Mouse (Mus musculus) left cerebral cortex, adult 8-10 months (tissue): ENCODE data around the gene Sipa1l2. TPM values are rescaled to one million over a fixed set of nuclear protein-coding genes. Genes with fewer than 3 reads are reported as not detected.

Source experiments
- DNase-seq, 2 experiments: peaks; one replicate each; pipeline ENCODE4 v3.0.0; 2022; ENCODE audit warnings: low spot score in 2 of 2
- total RNA-seq, 4 experiments: library from RNA; stranded (reverse); gene quantifications; 2 replicates each; pipeline ENCODE4 v1.2.4; 2022

Sipa1l2 gene
- total RNA-seq = 10 to 100 TPM; 37.1 to 40.6 (median 38.6) TPM

- DNase-seq = peak; percentile 86 to 91
Observed at GRCm38 (mm10) chr8:125569533-125570365, at the start of gene Sipa1l2. Sipa1l2 (minus strand) TSS chr8:125569808.

- no peak for DNase-seq
Observed at GRCm38 (mm10) chr8:125618543-125619335, 49.1 kb upstream of the Sipa1l2 start.

DNA sequence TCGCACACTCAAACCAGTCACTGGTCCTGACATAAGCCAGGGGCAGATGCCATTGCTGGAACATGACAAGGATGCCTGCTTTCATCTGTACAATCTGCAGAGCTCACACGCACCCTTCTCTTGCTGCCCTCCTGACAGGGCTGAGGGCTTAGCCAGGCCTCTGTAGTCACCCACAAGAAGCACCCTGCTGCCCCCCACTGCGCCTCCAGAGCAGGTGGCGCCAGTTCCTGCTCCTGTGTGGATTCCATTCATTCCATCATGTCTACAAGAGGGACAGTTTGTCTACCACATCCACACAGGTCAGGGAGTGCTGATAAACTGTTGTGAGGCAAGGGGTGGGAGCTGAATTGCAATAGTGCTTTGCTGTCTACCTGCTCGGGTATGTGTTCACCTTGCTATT lies 47.3 kb upstream of the Sipa1l2 start:
- no peak for DNase-seq

DNA sequence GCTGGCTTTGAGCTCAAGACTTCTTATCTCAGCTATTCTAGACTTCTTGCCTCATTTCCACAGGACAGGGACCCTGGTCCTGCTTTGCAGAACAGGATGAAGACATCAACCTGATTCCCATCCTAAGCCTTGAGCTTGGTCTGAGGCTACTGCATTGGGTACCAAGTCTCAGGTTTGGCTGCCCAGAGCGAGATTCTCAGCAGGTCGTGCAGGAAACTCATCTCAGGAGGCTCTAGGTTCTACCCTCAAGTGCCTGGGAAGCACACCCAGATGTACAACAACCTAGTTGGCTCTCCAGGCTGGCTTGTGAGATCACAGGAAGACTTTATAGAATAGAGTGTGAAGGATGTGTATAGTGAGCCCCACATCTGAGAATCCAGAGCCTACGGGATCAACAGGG lies 46.4 kb upstream of the Sipa1l2 start:
- no peak for DNase-seq

GRCm38 (mm10) chr8:125613552-125613951 lies 43.9 kb upstream of the Sipa1l2 start:
- DNase-seq = no peak

GRCm38 (mm10) chr8:125611799-125612560 lies 42.4 kb upstream of the Sipa1l2 start:
- DNase-seq = no peak

DNA sequence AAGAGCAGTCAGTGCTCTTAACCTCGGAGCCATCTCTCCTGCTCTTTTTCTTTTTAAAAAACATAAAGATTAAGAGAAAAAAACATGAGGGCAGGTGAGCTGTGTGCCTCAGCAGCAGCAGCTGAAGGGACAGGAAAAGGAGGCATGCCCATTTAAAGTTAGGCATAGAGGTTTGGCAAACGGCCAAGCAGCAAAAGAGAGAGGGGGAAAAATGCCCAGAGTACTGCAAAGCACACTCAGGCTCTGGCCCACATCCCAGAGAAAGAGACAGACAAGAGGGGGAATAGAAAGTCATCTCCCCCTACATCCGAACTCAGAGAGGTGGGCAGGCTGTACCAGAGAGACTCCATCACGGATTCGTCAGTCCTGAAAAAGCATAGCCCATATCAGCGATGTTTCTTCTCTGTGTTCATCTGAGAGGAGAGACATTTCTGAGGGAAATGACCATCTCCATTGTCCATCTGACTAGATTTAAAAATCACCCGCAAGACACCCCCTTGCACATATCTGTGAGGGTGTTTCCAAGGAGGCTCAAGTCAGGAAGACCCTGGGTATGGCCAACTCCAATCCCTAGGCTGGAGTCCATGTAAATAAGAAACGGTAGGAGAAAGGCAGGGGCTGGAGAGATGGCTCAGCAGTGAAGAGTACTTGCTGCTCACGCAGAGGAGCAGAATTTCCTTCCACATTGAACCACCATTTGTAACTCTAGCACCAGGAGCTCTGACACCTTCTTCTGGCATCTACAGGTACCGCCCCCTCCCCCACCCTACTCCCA lies 41.6 kb upstream of the Sipa1l2 start:
- DNase-seq = no peak

- no peak for DNase-seq
Observed at GRCm38 (mm10) chr8:125609737-125610136, 40.1 kb upstream of the Sipa1l2 start.

DNA sequence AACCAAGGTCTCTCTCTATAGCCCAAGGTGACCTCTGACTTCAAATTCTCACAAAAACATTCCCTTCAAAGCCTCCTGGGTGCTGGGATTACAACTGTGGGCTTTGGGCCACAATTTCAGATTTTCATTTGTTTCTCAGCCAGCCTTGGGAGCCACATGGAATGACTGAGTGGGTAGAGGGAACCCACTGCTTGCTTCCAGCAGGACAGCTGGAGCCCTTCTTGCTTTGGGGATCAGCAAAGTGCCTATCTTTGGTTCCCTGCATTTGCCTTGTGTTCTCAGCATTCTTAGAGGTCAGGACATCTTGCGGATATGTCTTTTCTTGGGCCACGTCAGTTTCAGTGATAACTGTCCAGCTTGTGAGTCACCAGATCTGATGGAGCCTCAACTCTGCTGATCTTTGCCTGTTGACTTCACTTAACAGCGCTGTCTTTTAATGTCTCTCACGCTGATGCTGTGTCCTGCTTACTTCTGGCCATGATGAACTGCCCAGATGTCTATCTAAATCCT lies 38.2 kb upstream of the Sipa1l2 start:
- no peak for DNase-seq

- DNase-seq = no peak
Observed at GRCm38 (mm10) chr8:125606937-125607336, 37.3 kb upstream of the Sipa1l2 start.

DNA sequence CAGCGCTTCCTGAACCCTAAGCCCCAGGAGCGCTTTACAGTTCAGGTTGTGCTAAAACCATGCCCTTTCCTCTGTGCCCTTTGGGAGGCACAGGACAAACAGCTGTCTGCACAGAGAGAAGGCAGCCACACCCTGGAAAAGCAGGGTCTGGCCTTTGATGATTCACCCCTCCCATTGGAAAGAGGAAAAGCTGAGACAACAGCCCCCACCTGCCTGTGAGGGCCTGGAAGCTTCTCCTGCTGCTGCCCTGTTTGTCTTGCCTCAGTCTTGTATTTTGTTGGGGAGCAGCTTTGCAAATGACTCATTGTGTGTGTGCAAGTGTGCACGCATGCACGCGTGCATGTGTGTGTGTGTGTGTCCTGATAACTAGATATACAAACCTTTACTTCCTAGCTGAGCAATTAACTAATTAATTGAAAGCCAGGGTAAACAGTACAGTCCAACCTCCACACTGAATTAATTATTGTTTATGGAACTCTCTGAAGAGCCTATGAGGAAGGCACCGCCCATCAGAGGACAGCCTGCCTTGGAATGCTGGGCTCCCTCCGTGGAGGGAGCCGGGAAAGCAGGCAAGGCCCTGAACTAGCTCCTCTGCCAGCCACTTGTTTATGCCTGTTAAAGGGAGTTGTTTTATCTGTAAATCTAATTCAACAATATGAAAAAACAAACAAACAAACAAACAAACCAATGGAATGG lies 35.4 kb upstream of the Sipa1l2 start:
- DNase-seq = no peak

DNA sequence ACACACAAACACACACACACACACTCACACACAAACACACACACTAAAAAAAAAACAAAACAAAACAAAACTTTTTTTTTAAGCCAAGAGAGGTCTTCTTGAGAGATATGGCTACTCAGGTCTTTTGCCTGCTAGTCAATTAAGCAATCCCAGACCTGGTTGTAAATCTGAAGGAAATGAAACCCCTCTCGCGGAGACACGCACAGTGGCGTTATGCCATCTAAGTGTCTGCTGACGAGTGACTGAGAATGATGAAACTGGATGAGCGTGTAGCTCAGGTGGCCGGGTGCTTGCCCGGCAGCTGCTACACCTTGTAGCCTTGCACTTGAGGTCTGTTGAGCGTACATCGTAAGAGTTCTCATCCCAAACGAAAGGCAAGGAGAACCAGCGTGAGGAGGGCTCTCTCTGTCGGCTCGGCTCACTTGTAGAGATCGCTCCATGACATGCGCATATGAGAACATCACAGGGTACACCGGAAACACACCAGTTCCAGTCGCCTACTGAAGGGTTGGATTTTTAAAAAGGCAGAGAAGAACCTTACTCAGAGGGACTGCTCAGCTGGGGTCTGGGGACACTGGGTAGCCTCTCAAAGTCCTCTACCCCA lies 34.7 kb upstream of the Sipa1l2 start:
- no peak for DNase-seq

GRCm38 (mm10) chr8:125603312-125603840 lies 33.8 kb upstream of the Sipa1l2 start:
- no peak for DNase-seq

DNA sequence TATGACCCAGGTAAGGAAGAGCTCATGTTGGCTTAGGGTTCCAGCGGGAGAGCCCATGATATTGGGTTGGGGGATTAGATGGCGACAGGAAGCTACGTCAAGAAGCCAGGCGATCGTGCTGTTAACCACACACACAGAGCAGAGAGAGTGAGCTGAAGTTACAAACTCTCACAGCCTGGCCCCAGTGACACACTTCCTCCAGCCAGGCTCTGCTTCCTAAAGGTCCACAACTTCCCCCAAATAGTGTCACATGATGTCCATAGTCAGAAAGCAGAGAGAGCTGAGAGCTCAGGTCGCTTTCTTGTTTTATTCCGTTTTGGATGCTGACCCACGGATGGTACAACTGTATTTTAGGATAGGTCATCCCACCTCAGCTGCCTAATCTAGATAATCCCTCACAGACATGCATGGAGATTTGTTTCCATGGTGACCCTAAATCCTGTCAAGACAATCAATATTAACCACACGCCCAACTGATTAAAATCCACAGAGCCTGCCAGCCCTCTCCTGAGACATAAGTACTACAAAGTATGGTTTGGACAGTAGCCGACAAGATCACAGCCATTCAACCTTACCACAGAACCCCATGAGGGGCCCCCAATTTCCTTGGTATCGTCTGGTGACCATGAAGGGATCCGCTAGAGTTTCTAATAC lies 30.6 kb upstream of the Sipa1l2 start:
- no peak for DNase-seq

DNA sequence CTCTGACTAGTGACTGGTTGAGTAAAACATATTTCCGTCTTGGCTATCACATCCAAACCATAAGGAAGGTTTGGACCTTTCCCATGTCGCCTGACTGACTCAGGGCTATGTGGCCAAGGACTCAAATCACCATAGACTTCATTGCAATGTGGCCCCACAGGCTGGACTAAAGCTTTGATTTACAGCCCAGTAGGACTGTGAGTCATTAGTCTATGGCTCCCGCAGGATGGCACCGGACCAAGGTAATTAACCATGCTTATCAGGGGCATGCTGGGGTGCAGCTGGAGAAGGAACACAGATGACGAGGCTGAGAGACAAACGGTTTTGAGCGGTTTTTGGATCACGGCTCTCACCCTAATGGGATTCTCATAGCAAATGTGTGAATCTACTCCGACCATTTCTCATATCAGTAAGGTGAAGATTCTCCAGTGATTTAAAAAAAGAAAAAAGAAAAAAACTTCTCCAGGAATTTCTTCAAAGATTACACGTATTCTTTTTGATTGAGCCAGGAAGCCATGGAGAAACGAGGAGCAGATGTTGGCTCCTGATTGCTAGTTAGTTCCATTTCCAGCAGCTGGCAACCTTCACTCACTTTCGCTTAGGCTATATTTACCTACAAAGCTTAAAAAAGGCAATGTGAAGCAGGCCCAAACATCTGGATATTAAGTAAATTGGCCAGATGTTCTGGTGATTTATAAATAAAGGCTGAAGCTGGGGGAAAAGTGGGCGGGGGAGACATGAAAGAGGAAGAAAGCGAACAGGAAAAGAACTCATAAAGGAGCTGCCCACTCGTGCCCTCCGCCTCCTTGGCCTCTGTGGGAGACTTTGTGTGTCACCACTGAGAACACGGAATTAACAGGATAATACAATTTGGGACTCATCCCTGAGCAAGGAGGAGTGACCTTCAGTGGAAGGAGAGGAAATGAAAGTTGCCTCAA lies 26.2 kb upstream of the Sipa1l2 start:
- no peak for DNase-seq

DNA sequence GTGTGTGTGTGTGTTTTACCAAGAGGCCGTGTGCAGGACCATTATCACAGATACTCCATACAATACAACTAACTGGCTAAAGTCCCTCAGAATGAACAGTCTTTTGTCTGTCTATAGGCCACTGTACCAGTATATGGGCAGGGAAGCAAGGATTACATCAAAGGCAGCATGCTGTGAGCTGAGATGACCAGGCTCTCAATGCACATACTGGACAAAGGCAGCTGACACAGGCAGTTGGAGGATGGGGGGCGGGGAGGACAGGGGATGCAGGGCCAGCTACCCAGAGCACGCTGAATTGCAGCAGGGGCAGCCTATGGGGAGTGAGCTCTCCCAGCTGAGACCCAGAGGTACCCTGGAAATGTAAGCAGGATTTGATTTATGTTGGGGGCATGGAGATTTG lies 20.8 kb upstream of the Sipa1l2 start:
- DNase-seq = no peak

GRCm38 (mm10) chr8:125586587-125586986 lies 17.0 kb upstream of the Sipa1l2 start:
- no peak for DNase-seq

GRCm38 (mm10) chr8:125584276-125584675 lies 14.7 kb upstream of the Sipa1l2 start:
- no peak for DNase-seq
